Mouse (Mus musculus) c-Kit-positive CD71-positive TER-119-positive erythroid progenitor cells, embryonic 14.5 days (primary cell): Measurements from ENCODE around the gene Myo19.
"Not testable (repeated sequence)": the region's sequence is repeated elsewhere in the genome, so short reads cannot be mapped to it uniquely, and the experiment has no call there.

ENCODE experiments used
- DNase-seq: peaks from one replicate; pipeline ENCODE4 v3.0.0-alpha.2; 2013; ENCODE audit warnings: low spot score

Gene Myo19

DNA sequence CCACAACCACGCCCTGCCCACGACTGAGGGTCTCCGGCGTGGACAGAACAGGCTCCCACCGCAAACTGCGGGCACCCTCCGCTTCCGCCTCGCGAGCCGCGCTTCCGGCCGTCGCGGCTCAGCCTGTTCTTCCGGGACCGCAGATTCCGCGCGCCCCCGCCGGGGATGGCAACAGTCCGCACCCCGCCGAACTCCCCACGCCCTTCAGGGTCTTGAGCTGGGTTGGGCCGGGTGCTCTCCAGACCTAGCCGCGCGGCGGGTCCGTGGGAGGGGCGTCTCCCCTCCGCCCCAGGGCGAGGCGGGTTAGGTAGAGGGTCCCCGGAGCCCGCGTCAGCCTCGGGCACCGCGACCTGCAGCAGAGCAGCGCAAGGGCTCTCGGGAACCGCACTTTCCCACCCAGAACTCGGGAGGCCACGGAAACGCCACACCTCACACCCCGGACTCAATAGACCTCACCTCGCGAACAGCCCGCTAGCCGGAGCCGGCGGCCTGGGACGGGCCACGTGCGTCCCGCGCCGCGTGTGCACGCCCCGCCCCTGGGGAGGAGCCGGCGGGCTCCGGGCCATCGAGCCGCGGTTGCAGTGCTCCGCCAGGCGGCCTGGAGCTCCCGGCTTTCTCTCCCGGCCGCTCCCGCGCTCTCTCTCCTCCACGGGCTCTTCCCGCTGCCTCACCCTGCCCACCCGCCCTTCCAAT, at the start of gene Myo19, which contains the start of gene Pigw:
Gene Myo19, plus strand, starts transcription at position 377 of the 693 bp plus-strand sequence.
Gene Pigw, minus strand, starts transcription at position 514 of the 693 bp plus-strand sequence.
- peak; percentile 77 for DNase-seq

DNA sequence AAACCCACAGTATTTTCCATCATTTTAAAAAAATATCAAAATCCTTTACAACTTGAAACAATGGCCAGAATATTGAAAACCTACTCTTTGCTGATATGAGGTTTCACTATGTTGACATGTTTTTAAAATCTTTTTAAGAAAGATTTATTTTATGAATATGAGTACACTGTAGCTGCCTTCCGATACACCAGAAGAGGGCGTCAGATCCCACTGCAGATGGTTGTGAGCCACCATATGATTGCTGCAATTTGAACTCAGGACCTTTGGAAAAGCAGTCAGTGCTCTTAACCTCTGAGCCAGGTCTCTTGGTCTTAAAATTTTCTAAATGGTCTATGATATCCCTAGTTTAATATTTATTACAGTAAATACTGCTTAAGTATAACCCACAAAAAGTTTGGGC, 40.6 kb upstream of the Myo19 start:
- DNase-seq, result no peak

- no peak for DNase-seq
These were observed 33.0 kb upstream of the Myo19 start for GRCm38 (mm10) chr11:84846741-84847474.

DNA sequence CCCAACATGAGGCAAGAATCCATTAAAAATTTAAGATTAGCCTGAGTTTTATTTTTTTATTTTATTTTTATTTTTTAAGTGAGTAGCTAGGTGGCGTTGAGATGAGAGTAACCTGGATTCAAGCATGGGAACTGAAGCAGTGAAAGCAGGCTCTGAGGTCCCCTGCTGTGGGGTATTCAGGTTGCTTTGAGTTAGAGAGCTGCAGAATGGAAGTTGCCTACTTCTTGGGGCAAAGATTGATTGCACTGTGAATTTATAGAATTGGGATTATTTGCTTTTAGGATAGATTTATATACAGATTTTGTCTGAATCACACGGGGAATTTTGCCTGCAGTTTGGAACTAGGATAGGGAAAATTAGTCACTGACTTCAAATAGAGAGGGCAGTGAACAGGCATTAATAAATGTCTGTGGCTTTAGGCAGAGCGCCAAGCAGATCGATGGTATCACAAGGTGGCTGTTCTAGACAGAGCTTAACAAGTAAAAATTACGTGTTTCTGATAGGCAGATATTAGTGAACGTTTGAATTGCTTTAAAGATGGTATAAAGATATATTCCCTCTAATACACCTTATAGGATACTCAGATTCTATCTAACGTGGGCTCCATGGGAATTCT, 32.4 kb upstream of the Myo19 start:
- no peak for DNase-seq

- DNase-seq, result no peak
These were observed 24.7 kb upstream of the Myo19 start for GRCm38 (mm10) chr11:84855285-84855684.

DNA sequence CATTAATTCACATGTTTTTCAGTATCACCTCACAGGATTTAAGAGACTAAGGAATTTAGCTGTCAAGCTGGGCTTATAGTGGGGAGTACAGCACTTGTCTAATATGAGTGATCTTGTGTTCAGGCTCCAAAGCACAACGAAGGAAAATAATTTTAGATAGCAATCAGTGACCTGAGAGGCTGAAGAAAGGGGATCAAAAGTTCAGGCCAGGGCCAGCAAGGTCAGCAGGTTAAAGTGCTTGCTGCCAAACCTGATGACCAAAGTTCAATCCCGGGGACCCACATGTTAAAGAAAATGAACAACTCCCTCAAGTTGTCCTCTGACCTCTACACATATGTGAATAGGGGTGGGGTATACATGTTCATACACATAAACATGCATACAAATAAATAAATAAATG, 14.7 kb upstream of the Myo19 start:
- no peak for DNase-seq

DNA sequence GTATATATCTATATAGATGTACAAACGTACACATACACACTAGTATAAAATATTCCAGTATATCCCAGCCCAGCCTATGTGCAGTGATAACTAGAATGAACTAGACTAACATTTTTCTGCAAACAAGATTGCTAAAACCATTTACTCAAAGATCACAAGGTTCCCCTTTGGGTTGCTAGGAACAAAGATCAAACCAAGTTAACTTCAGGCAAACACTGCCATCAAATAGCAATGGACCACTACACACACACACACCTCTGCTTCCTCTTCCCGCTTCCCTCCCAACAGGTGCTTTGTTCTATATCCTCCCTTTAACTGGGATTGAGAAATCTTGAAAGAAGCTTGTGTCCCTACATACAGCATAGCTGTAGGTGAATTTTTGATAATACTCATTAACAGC, 12.4 kb upstream of the Myo19 start:
- no peak for DNase-seq

DNA sequence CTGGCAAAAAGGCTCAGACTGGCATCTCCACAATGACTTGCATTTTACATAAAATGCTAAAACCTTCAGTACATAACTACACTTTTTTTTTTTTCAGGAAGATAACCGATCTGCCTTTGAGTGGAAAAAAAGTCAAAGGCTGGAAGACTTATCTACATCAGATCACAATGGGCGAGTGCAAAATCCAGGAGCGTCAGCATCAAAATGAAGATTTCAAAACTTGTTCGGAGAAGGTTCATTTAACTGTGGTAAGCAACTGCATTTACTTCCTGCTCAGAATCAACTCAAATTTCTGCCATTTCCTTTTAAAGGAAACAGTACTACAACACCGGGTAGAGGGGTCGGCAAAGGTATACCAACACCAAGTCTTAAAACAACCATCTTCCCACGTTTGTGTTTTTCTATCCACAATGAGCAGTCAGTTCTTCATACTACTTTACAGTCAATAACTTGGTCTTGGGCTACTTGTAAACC, 11.1 kb upstream of the Myo19 start:
- peak; percentile 47 for DNase-seq

- DNase-seq, result peak; percentile 80
These were observed 10.3 kb upstream of the Myo19 start for GRCm38 (mm10) chr11:84869537-84870232.

- DNase-seq, result peak; percentile 87
These were observed 9.5 kb upstream of the Myo19 start, which contains the start of gene Ggnbp2 for GRCm38 (mm10) chr11:84870337-84871043. Gene Ggnbp2 (minus strand): TSS chr11:84870817.

DNA sequence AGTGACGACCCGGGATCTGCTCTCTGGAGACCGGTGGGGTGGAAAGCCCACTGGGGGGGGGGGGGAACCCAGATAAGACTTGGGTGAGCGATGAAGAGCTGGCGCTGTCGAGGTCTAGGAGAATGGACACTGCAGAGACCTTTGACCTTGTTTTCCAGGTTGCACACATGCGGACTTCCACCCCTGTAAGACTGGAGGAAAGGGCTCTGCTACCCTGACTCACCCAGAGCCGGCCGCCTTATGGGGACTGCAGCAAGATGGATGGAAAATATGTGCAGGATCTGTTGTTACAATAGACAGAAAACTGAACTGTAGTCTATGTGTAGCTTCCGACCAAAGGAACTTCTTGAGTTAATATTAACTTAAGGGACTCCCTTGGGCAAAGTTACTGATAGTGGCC, 8.9 kb upstream of the Myo19 start:
- DNase-seq, result peak; percentile 54

- no peak for DNase-seq
These were observed 8.3 kb upstream of the Myo19 start for GRCm38 (mm10) chr11:84871548-84872069.

GRCm38 (mm10) chr11:84873042-84873833, 6.7 kb upstream of the Myo19 start:
- peak; percentile 74 for DNase-seq

DNA sequence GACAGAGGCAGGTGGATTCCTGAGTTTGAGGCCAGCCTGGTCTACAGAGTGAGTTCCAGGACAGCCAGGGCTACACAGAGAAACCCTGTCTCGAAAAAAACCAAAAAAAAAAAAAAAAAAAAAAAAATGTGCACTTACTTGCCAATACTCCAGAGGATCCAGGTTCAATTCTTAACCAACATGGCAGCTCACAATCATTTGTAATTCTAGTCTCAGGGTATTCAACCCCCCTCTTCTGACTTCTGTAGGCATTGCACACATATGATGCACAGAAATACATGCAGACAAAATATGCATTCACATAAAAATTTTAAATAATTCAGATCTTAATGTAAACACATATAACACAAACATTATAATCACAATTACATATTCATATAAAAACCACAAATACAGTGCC, 3.9 kb upstream of the Myo19 start:
- DNase-seq, result not testable (repeated sequence)

DNA sequence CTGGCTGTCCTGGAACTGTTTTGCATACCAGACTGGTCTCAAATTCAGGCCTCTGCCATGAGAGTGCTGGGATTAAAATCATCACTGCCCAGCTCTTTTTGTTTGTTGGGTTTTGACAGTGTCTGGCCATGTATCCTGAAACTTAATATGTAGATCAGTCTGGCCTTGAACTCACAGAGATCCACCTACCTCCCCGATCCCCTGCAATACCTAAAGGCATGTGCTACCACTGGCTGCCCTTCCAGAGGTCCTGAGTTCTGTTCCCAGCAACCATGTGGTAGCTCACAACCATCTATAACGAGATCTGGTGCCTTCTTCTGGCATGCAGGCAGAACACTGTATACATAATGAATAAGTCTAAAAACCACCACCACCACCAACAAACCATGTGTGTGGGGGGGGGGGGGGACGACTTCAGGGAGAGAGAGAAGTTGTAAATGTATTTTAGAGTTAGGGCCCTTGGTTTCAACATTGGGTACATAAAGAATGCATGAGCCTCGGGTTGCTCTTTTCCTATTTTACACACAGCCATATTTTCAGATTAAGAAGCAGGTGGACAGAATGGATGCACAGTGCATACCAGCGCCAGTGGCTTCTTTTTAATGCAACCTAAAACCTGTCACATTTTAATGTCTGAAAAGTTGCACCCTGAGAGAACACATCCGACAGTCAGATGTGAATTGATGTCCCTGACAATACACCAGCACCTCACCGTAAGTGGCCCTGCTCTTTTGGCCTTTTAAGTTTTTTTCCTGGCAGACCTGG, 759 bp upstream of the Myo19 start:
- DNase-seq, result no peak

- no peak for DNase-seq
These were observed 565 bp downstream of the Myo19 start for GRCm38 (mm10) chr11:84880465-84880961.

GRCm38 (mm10) chr11:84880971-84881370, 1.0 kb downstream of the Myo19 start:
- DNase-seq, result peak; percentile 45

GRCm38 (mm10) chr11:84882346-84882745, 2.4 kb downstream of the Myo19 start:
- no peak for DNase-seq

DNA sequence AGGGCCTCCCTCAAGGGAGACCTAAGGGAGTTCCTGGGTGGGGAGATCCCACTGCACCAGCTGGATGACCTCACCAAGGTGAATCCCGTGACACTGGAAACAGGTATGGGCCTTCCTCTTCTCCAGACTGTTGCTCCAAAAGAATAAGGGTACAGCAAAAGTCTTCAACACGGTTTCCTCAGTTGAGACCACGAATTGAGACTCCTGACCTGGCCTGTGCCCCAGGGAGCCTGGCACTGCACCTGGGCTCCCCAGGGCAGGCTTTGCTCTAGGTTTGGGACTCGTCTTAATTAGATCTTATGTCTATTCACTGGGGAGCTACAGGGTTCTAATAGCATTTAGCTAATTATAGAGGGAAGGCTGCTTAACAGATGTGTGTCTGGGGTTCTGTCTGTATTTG, 5.3 kb downstream of the Myo19 start:
- no peak for DNase-seq
